Mouse (Mus musculus): Measurements from ENCODE around the gene Mpig6b. TPM values are rescaled to one million over a fixed set of nuclear protein-coding genes. Genes with fewer than 3 reads are reported as not detected.
A peak's percentile ranks its signal among the peaks of the same experiment; 100 is the strongest.

The Mpig6b gene
- total and polyA plus RNA-seq, 2 experiments from 2014 or later, result 0.08 TPM; not detected in 1

- no peak overlapping the region for H3K9ac ChIP-seq
- no peak overlapping the region for H3K27ac ChIP-seq (ENCODE audit: low read depth, low read length)
- H3K36me3 ChIP-seq (ENCODE audit: insufficient read depth), result no peaks in the 10 kb centered on the region
- H3K9me3 ChIP-seq (ENCODE audit: low read length), result no peaks in the 10 kb centered on the region
- H3K4me2 ChIP-seq (ENCODE audit: low read depth), result no peak overlapping the region
- H3K4me1 ChIP-seq (ENCODE audit: insufficient read depth), result peaks cover 4% of the 10 kb centered on the region; the same call in 1 of the 2 replicates
- H3K27me3 ChIP-seq (ENCODE audit: insufficient read depth, low read length), result no peaks in the 10 kb centered on the region; the same call in 1 of the 2 replicates
- DNase-seq (no peak), ATAC-seq (no peak)
- H3K4me3 ChIP-seq (ENCODE audit: low read depth, low read length), result no peak overlapping the region
- 84% methylated on average over 4 of the region's 4 CpGs for WGBS
- TF ChIP-seq CTCF (IDR thresholded peaks at IDR 0.05; ENCODE audit: low read depth), result no peak
Observed at GRCm38 (mm10) chr17:35023756-35024155, 42.2 kb downstream of the Mpig6b start.

- no peak for ATAC-seq
- Histone ChIP-seq H3K4me1 (ENCODE audit: insufficient read depth) (peaks cover 4% of the 10 kb centered on the region; the same call in 1 of the 2 replicates), H3K9me3 (ENCODE audit: low read length) (no peaks in the 10 kb centered on the region), H3K27ac (ENCODE audit: low read depth, low read length) (no peak overlapping the region), H3K4me3 (ENCODE audit: low read depth, low read length) (no peak overlapping the region), H3K4me2 (ENCODE audit: low read depth) (no peak overlapping the region), H3K9ac (no peak overlapping the region), H3K27me3 (ENCODE audit: insufficient read depth, low read length) (no peaks in the 10 kb centered on the region; the same call in 1 of the 2 replicates), H3K36me3 (ENCODE audit: insufficient read depth) (no peaks in the 10 kb centered on the region)
- DNase-seq, result no peak
- 82% methylated on average over 5 of the region's 5 CpGs for WGBS
- TF ChIP-seq CTCF (IDR thresholded peaks at IDR 0.05; ENCODE audit: low read depth), result no peak
Observed at GRCm38 (mm10) chr17:35023221-35023620, 42.8 kb downstream of the Mpig6b start.

DNA sequence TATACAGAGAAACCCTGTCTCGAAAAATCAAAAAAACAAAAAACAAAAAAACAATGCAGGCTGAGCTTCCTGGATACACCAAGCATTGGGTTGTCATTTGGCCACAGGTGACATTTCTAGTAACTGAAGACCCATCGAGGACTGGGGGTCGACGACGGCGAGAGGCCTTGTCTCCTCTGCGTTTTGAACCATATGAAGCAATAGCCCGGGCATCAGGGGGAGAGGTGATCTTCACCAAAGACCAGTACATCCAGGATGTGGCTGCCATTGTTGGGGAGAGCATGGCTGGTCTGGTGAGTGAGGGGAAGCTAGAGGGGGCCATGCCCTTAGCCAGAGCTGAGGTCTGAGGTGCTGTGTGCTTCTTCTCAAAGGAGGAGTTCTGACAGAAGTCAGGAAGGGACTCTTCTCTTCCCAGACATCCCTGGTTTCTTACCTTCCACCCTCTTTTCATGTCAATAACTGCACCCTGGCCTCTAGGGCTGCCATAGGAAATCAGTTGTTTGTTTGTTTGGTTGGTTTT lies 43.4 kb downstream of the Mpig6b start:
- DNase-seq (no peak), ATAC-seq (no peak)
- Histone ChIP-seq H3K27ac (ENCODE audit: low read depth, low read length) (no peak overlapping the region), H3K27me3 (ENCODE audit: insufficient read depth, low read length) (no peaks in the 10 kb centered on the region; the same call in 1 of the 2 replicates), H3K4me1 (ENCODE audit: insufficient read depth) (peaks cover 4% of the 10 kb centered on the region; the same call in 1 of the 2 replicates), H3K36me3 (ENCODE audit: insufficient read depth) (no peaks in the 10 kb centered on the region), H3K4me2 (ENCODE audit: low read depth) (no peak overlapping the region), H3K9me3 (ENCODE audit: low read length) (no peaks in the 10 kb centered on the region), H3K9ac (no peak overlapping the region), H3K4me3 (ENCODE audit: low read depth, low read length) (no peak overlapping the region)
- WGBS, result 91% methylated on average over 8 of the region's 8 CpGs
- no peak for TF ChIP-seq CTCF (IDR thresholded peaks at IDR 0.05; ENCODE audit: low read depth)

- Histone ChIP-seq H3K27me3 (ENCODE audit: insufficient read depth, low read length) (no peaks in the 10 kb centered on the region; the same call in 1 of the 2 replicates), H3K4me2 (ENCODE audit: low read depth) (no peak overlapping the region), H3K4me3 (ENCODE audit: low read depth, low read length) (no peak overlapping the region), H3K4me1 (ENCODE audit: insufficient read depth) (peaks cover 4% of the 10 kb centered on the region; the same call in 1 of the 2 replicates), H3K36me3 (ENCODE audit: insufficient read depth) (no peaks in the 10 kb centered on the region), H3K27ac (ENCODE audit: low read depth, low read length) (peak overlapping the region; percentile 21; the same call in 1 of the 2 replicates), H3K9me3 (ENCODE audit: low read length) (no peaks in the 10 kb centered on the region), H3K9ac (no peak overlapping the region)
- ATAC-seq (no peak), DNase-seq (no peak)
- 62% methylated on average over 6 of the region's 6 CpGs for WGBS
- no peak for TF ChIP-seq CTCF (IDR thresholded peaks at IDR 0.05; ENCODE audit: low read depth)
Observed at GRCm38 (mm10) chr17:35021842-35022477, 44.0 kb downstream of the Mpig6b start.

- Histone ChIP-seq H3K36me3 (ENCODE audit: insufficient read depth) (peaks cover 4% of the 10 kb centered on the region; the same call in 1 of the 2 replicates), H3K4me2 (ENCODE audit: low read depth) (0 out of 2 replicates have a peak overlapping the region, but pooled peaks have one; percentile 10), H3K9ac (no peak overlapping the region), H3K27me3 (ENCODE audit: insufficient read depth, low read length) (no peaks in the 10 kb centered on the region; the same call in 1 of the 2 replicates), H3K9me3 (ENCODE audit: low read length) (no peaks in the 10 kb centered on the region), H3K4me3 (ENCODE audit: low read depth, low read length) (no peak overlapping the region), H3K27ac (ENCODE audit: low read depth, low read length) (peak overlapping the region; percentile 21; the same call in 1 of the 2 replicates), H3K4me1 (ENCODE audit: insufficient read depth) (peaks cover 4% of the 10 kb centered on the region; the same call in 1 of the 2 replicates)
- 6% methylated on average over 17 of the region's 17 CpGs for WGBS
- DNase-seq, result peak; percentile 77
- ATAC-seq, result peak; percentile 66
- peak; percentile 95 for TF ChIP-seq CTCF (IDR thresholded peaks at IDR 0.05; ENCODE audit: low read depth)
Observed at GRCm38 (mm10) chr17:35021163-35021808, 44.7 kb downstream of the Mpig6b start.

DNA sequence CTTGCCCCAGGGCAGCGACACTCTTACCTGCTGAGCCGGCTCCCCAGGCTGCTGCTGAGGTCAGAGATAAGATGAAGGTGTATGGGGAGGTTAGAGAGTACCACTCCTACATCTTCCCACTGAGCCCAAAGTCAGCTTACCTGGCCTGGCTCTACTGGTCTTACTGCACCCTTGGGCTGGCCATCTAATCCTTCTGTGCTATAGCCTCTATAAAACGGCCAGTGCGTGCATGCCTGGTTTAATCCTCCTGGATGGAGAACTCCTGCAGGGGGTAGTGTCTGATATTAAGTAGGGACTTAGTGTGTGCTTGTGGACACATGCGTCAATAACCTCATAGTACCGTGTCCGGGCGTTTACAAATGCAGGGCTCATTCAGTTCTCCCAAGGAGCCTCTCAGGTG lies 45.4 kb downstream of the Mpig6b start:
- Histone ChIP-seq H3K4me2 (ENCODE audit: low read depth) (no peak overlapping the region), H3K9me3 (ENCODE audit: low read length) (no peaks in the 10 kb centered on the region), H3K36me3 (ENCODE audit: insufficient read depth) (peaks cover 10% of the 10 kb centered on the region), H3K4me1 (ENCODE audit: insufficient read depth) (peaks cover 4% of the 10 kb centered on the region; the same call in 1 of the 2 replicates), H3K27me3 (ENCODE audit: insufficient read depth, low read length) (no peaks in the 10 kb centered on the region; the same call in 1 of the 2 replicates), H3K9ac (no peak overlapping the region), H3K27ac (ENCODE audit: low read depth, low read length) (no peak overlapping the region), H3K4me3 (ENCODE audit: low read depth, low read length) (no peak overlapping the region)
- 82% methylated on average over 8 of the region's 8 CpGs for WGBS
- DNase-seq, result no peak
- TF ChIP-seq CTCF (IDR thresholded peaks at IDR 0.05; ENCODE audit: low read depth), result no peak
- no peak for ATAC-seq
